Mouse (Mus musculus) neural tube, embryonic 10.5 days (tissue): Measurements from ENCODE around the gene Olfr1260.

Experiments
- DNase-seq: peaks from one replicate; pipeline ENCODE4 v3.0.0-alpha.2; 2017; ENCODE audit warnings: low spot score; ENCODE audit errors: extremely low spot score

Olfr1260 gene

GRCm38 (mm10) chr2:89974184-89974583 lies at the start of gene Olfr1260:
Gene Olfr1260 (plus strand): TSS chr2:89974340.
- no peak for DNase-seq

- no peak for DNase-seq
Measured at GRCm38 (mm10) chr2:89927009-89927408, 47.1 kb upstream of the Olfr1260 start, which contains the start of gene Olfr1258. Gene Olfr1258 (plus strand): TSS chr2:89927309.

GRCm38 (mm10) chr2:89948564-89948963 lies 25.6 kb upstream of the Olfr1260 start, which contains the start of gene Olfr1259:
Gene Olfr1259 (minus strand): TSS chr2:89948664.
- no peak for DNase-seq

GRCm38 (mm10) chr2:89977709-89978108 lies 3.6 kb downstream of the Olfr1260 start:
- no peak for DNase-seq

- DNase-seq = no peak
Measured at GRCm38 (mm10) chr2:89990921-89991320, 16.8 kb downstream of the Olfr1260 start, which contains the start of gene Olfr1261. Gene Olfr1261 (plus strand): TSS chr2:89991221.

- no peak for DNase-seq
Measured at GRCm38 (mm10) chr2:89999845-90000244, 25.7 kb downstream of the Olfr1260 start, which contains the start of gene Olfr1262. Gene Olfr1262 (plus strand): TSS chr2:90000145.

GRCm38 (mm10) chr2:90011831-90012230 lies 37.7 kb downstream of the Olfr1260 start, which contains the start of gene Olfr1263:
Gene Olfr1263 (plus strand): TSS chr2:90012131.
- no peak for DNase-seq

- DNase-seq = no peak
Measured at GRCm38 (mm10) chr2:90025477-90025876, 51.3 kb downstream of the Olfr1260 start, which contains the start of gene Olfr1264. Gene Olfr1264 (minus strand): TSS chr2:90025577.
